Mouse (Mus musculus) telencephalon, adult 2 months (tissue): ENCODE data around the gene Csnk2a2.
A peak's percentile ranks its signal among the peaks of the same experiment; 100 is the strongest.

Source experiments
- DNase-seq: peaks from one replicate; pipeline ENCODE4 v3.0.0-alpha.2; 2011; ENCODE audit warnings: low read depth, low spot score

Gene Csnk2a2

GRCm38 (mm10) chr8:95426781-95427281, 63.0 kb downstream of the Csnk2a2 start:
- DNase-seq, result peak; percentile 48

DNA sequence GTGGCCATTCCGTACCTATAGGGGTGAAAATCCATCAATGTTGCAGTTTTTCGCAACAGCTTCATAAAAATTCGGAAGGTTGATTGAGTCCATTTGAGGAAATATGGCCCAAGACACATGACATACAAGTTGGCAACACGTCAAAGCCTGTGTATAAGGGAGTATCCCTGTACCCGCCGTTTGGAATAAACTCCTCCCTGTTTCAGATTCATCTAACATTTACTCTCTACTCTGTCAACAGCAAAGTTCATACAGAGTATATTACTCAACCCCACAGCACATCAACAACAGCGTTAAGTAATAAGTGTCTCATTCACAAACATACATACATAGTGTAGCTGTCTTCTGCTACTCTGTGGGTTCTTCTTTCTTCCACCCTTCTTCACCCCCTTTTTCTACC, 65.2 kb downstream of the Csnk2a2 start:
- DNase-seq, result no peak

GRCm38 (mm10) chr8:95422193-95422810, 67.5 kb downstream of the Csnk2a2 start:
- DNase-seq, result no peak

DNA sequence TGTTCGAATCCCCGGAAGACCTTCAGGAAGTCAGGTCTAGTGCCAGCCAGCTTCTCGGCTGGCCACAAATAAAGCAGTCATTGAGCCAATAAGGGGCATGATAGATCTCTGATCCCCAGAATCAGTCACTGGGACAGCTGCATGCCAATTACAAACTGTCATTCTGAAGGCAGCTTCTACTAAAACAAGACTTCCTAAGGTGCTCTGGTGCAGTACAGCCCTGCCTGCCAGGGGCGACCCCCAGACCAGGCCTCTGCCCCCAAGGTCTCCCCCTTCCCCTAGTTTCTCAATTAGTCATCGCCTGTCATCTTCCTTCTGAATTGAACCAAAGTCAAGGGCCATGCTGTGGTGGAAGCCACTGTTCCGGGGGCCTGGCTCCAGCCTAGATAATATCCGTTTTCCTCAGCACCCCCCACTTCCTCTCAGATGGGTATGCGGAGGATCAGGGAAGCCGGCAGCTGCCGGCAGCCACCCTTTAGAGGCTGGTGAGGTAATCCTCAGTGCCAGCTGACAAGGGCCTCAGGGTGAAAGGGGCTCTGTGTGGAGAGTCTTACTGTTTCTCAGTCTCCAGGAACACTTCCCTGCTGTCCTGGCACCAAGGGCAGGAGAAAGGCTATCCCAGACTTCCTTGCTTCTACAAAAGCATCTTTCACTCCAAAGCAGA, 78.4 kb downstream of the Csnk2a2 start:
- no peak for DNase-seq

- no peak for DNase-seq
Measured at GRCm38 (mm10) chr8:95409518-95409917, 80.3 kb downstream of the Csnk2a2 start.

DNA sequence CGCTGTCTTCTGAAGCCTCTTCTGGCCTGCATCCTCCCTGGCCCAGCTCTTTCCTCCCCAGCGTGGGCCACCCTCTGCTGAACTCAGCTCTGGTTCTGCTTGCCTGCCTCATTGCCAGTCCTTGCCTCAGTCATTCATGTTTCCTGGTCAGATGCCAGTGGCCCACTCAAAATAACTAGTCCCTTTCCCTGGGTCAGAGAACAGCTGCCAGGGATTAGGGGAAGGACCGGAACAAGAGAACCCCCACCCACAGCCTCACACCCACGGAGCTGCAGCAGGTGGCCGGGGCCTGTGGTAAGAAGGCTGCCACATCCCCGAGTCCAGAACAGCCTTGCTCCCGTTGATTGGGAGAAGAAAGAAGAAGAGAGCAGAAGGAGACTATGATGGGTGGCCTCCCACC, 88.7 kb downstream of the Csnk2a2 start:
- DNase-seq, result no peak

GRCm38 (mm10) chr8:95399131-95399530, 90.7 kb downstream of the Csnk2a2 start:
- no peak for DNase-seq

GRCm38 (mm10) chr8:95397201-95397600, 92.6 kb downstream of the Csnk2a2 start:
- DNase-seq, result no peak

DNA sequence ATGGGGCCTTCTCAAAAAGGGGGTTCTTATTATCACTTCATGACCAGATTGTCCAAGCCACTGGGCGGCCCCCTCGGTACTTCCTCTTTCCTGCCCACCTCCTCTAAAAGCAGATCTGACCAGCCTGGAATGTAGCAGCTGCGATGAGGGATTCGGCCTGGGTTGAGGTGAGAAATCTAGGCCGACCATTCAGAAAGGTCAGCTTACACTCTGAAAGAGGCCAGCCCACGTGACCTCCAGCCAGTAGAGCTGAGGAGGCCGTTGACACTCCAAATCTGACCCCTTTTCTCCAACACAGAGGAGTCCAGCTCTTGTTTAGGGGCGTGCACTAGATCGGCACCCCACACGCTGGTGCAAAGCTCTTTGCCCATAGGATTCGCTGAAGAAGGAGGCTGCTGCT, 93.1 kb downstream of the Csnk2a2 start:
- DNase-seq, result no peak
